Mouse (Mus musculus) liver, embryonic 14.5 days (tissue): ENCODE results near the gene Vamp3. TPM values are rescaled to one million over a fixed set of nuclear protein-coding genes. Genes with fewer than 3 reads are reported as not detected.

Experiments
- ATAC-seq: fragments of 200-750 bp; cut with Nextera tagmentation; 2 replicates; pipeline ENCODE4 v1.8.0; 2017; ENCODE audit warnings: moderate number of reproducible peaks, mild to moderate bottlenecking, moderate library complexity; ENCODE audit not compliant: insufficient read depth
- DNase-seq, 3 experiments: peaks; one replicate each; pipeline ENCODE4 v3.0.0-alpha.2; 2012 to 2013; ENCODE audit warnings: low read depth in 3 of 3, low spot score in 3 of 3
- H3K27ac ChIP-seq: fragments of 300-500 bp; sonication (generic); 2 replicates; pipeline ENCODE4 v1.5.1; 2014; ENCODE audit warnings: moderate library complexity, mild to moderate bottlenecking, control low read depth, inconsistent platforms
- H3K27me3 ChIP-seq: fragments of 300-500 bp; sonication (generic); 2 replicates; pipeline ENCODE4 v1.6.1; 2014; ENCODE audit warnings: mild to moderate bottlenecking, low read length, moderate library complexity; ENCODE audit not compliant: control insufficient read depth, insufficient read depth
- H3K36me3 ChIP-seq: fragments of 300-500 bp; sonication (generic); replicated peaks from 2 replicates; pipeline ENCODE4 v1.6.1; 2014; ENCODE audit warnings: low read depth; ENCODE audit not compliant: control insufficient read depth, insufficient read depth
- H3K4me1 ChIP-seq, 2 experiments: fragments of 200-500 bp in 1 of 2; fragments of 300-500 bp in 1 of 2; sonication (generic) in 1 of 2; replicated peaks; 2 replicates each; pipeline ENCODE4 v1.6.1; 2012 to 2014; ENCODE audit warnings: antibody characterized with exemption in 1 of 2, inconsistent platforms in 1 of 2, low read length in 1 of 2; ENCODE audit not compliant: control insufficient read depth in 2 of 2, insufficient read depth in 2 of 2
- H3K4me2 ChIP-seq: fragments of 300-500 bp; sonication (generic); 2 replicates; pipeline ENCODE4 v1.6.1; 2014; ENCODE audit warnings: low read depth, mild to moderate bottlenecking, control low read depth, moderate library complexity
- H3K4me3 ChIP-seq, 2 experiments: fragments of 200-500 bp in 1 of 2; fragments of 300-500 bp in 1 of 2; sonication (generic) in 1 of 2; 2 replicates each; pipeline ENCODE4 v1.5.1; 2012 to 2014; ENCODE audit warnings: low read depth in 2 of 2, low read length in 2 of 2, mild to moderate bottlenecking in 2 of 2, control low read depth in 1 of 2, inconsistent platforms in 1 of 2, moderate library complexity in 1 of 2; ENCODE audit not compliant: insufficient read depth in 1 of 2
- H3K9ac ChIP-seq: fragments of 300-500 bp; sonication (generic); replicated peaks from 2 replicates; pipeline ENCODE4 v1.6.1; 2014; ENCODE audit warnings: mild to moderate bottlenecking, control low read depth, moderate library complexity
- H3K9me3 ChIP-seq: fragments of 300-500 bp; sonication (generic); 2 replicates; pipeline ENCODE4 v1.6.1; 2016; ENCODE audit warnings: low read length, mixed read lengths; ENCODE audit not compliant: control insufficient read depth
- CTCF ChIP-seq: IDR thresholded peaks from 2 replicates; pipeline ENCODE4 v1.5.1; 2016; ENCODE audit warnings: antibody characterized with exemption, low read depth, control low read depth
- EP300 ChIP-seq: IDR thresholded peaks from 2 replicates; pipeline ENCODE4 v1.6.1; 2016; ENCODE audit warnings: antibody characterized with exemption, low read depth
- WGBS: fragments of 180-500 bp; shearing (Covaris S2); extraction: QIAGEN DNeasy Blood & Tissue Kit; methylation state at CpG from one replicate; pipeline ENCODE4 v1.1.7; 2014; ENCODE audit not compliant: insufficient replicate concordance; 5-methylcytosine and 5-hydroxymethylcytosine counted together
- polyA plus RNA-seq, 2 experiments: library from polyadenylated mRNA; depleted of rRNA in 1 of 2; stranded (reverse) in 1 of 2; unstranded in 1 of 2; fragments of >200 nt; fragmentation: Nextera tagmentation in 1 of 2; extraction: Ambion mirVana in 1 of 2; gene quantifications; 2 replicates each; pipeline versions ENCODE4 v1.2.1 to v1.2.3; 2012 to 2014

Vamp3 gene
- polyA plus RNA-seq (2012; rRNA removed) (17.9 and 24.7 TPM in 2 replicates), polyA plus RNA-seq (2014; fragmentation: Nextera tagmentation; extraction: Ambion mirVana) (11.0 and 14.0 TPM in 2 replicates)

GRCm38 (mm10) chr4:151057347-151058321 lies at the start of gene Vamp3:
Gene Vamp3 (minus strand): TSS chr4:151057963.
- Histone ChIP-seq H3K4me2 (peak within 1 kb of the TSS; percentile 91), H3K9me3 (no peaks in the 10 kb centered on the region; the same call in 1 of the 2 replicates), H3K27ac (peak within 1 kb of the TSS; percentile 84), H3K9ac (peak within 1 kb of the TSS; percentile 98), H3K36me3 (peaks cover 2% of the 10 kb centered on the region; the same call in 1 of the 2 replicates), H3K4me3 (peak within 1 kb of the TSS; percentile 79 to 83), H3K4me1 (peaks cover 8 to 12% of the 10 kb centered on the region in 2 experiments), H3K27me3 (no peaks in the 10 kb centered on the region)
- DNase-seq (peak; percentile 95 to 97 (median 96)), ATAC-seq (peak; percentile 98)
- TF ChIP-seq EP300 (no peak), CTCF (no peak)
- WGBS: under 1% methylated on average over 114 of the region's 114 CpGs

- WGBS: 35% methylated on average over 10 of the region's 10 CpGs
- no peak overlapping the region for H3K4me2 ChIP-seq
- no peaks in the 10 kb centered on the region for H3K36me3 ChIP-seq
Measured at GRCm38 (mm10) chr4:151106468-151106867, 48.7 kb upstream of the Vamp3 start.

GRCm38 (mm10) chr4:151105886-151106285 lies 48.1 kb upstream of the Vamp3 start:
- 59% methylated on average over 6 of the region's 6 CpGs for WGBS

More at GRCm38 (mm10) chr4:151106468-151106867, 48.7 kb upstream of the Vamp3 start:
- H3K9me3 ChIP-seq: no peaks in the 10 kb centered on the region
- no peak for DNase-seq
- H3K27ac ChIP-seq: no peak overlapping the region
- TF ChIP-seq CTCF: no peak
- TF ChIP-seq EP300: no peak
- H3K27me3 ChIP-seq: peaks cover 43% of the 10 kb centered on the region
- H3K9ac ChIP-seq: no peak overlapping the region
- ATAC-seq: no peak
- H3K4me3 ChIP-seq: no peak overlapping the region
- H3K4me1 ChIP-seq: no peaks in the 10 kb centered on the region

GRCm38 (mm10) chr4:151104147-151104546 lies 46.4 kb upstream of the Vamp3 start:
- H3K36me3 ChIP-seq: no peaks in the 10 kb centered on the region
- ATAC-seq (no peak), DNase-seq (no peak)
- H3K9ac ChIP-seq: no peak overlapping the region
- TF ChIP-seq CTCF: no peak
- TF ChIP-seq EP300: no peak
- H3K4me3 ChIP-seq: no peak overlapping the region
- 68% methylated on average over 10 of the region's 10 CpGs for WGBS
- H3K27ac ChIP-seq: no peak overlapping the region
- no peaks in the 10 kb centered on the region for H3K4me1 ChIP-seq
- H3K27me3 ChIP-seq: peaks cover 29% of the 10 kb centered on the region
- H3K9me3 ChIP-seq: no peaks in the 10 kb centered on the region
- H3K4me2 ChIP-seq: no peak overlapping the region

More at GRCm38 (mm10) chr4:151105886-151106285, 48.1 kb upstream of the Vamp3 start:
- DNase-seq: no peak
- Histone ChIP-seq H3K27me3 (peaks cover 43% of the 10 kb centered on the region), H3K36me3 (no peaks in the 10 kb centered on the region), H3K4me2 (no peak overlapping the region), H3K27ac (no peak overlapping the region), H3K4me1 (no peaks in the 10 kb centered on the region), H3K9me3 (no peaks in the 10 kb centered on the region), H3K4me3 (no peak overlapping the region), H3K9ac (no peak overlapping the region)
- ATAC-seq: no peak
- no peak for TF ChIP-seq CTCF
- TF ChIP-seq EP300: no peak

- no peak for DNase-seq
- Histone ChIP-seq H3K9me3 (no peaks in the 10 kb centered on the region), H3K36me3 (no peaks in the 10 kb centered on the region), H3K27ac (no peak overlapping the region), H3K4me1 (no peaks in the 10 kb centered on the region), H3K27me3 (peaks cover 24% of the 10 kb centered on the region), H3K9ac (no peak overlapping the region), H3K4me2 (no peak overlapping the region), H3K4me3 (no peak overlapping the region)
- no peak for ATAC-seq
- TF ChIP-seq CTCF (no peak), EP300 (no peak)
- 70% methylated on average over 11 of the region's 11 CpGs for WGBS
Measured at GRCm38 (mm10) chr4:151103646-151104045, 45.9 kb upstream of the Vamp3 start.
